Mouse (Mus musculus) bone marrow, adult 2 months (tissue): ENCODE measurements around the gene Ankzf1.

Experiments used
- CTCF ChIP-seq: fragments of 200-500 bp; IDR thresholded peaks from 2 replicates; pipeline ENCODE4 v1.5.1; 2011; ENCODE audit warnings: low read length, control low read depth; ENCODE audit not compliant: control insufficient read depth, insufficient read depth
- POLR2A ChIP-seq: fragments of 200-500 bp; IDR thresholded peaks from 2 replicates; pipeline ENCODE4 v1.6.1; 2011; ENCODE audit warnings: low read depth, mild to moderate bottlenecking, control low read depth, low read length, borderline replicate concordance; ENCODE audit not compliant: control insufficient read depth

GRCm38 (mm10) chr1:75219078-75219477, 27.1 kb downstream of the Ankzf1 start:
- peak; percentile 44 for TF ChIP-seq CTCF
- TF ChIP-seq POLR2A: peak; percentile 100
